Mouse (Mus musculus): ENCODE data around the gene Pcyox1.

Gene Pcyox1

GRCm38 (mm10) chr6:86370764-86371339 lies 26.1 kb downstream of the Pcyox1 start, which contains the start of gene Snrpg:
Snrpg (plus strand) TSS chr6:86371304.
- in situ Hi-C loops (cut with MboI; ENCODE audit: unreplicated experiment in 2 of 2) = loop anchor here (25.0 kb wide), 3 partner anchors 434 to 1034 kb away; partner anchors contain the start of genes Sfxn5 (in 1 of the 2) and Smyd5 (in 1 of the 2)

GRCm38 (mm10) chr6:86370093-86370713 lies 26.8 kb downstream of the Pcyox1 start:
- in situ Hi-C loops (cut with MboI; ENCODE audit: unreplicated experiment in 2 of 2) = loop anchor here (25.0 kb wide), 3 partner anchors 433 to 1033 kb away; partner anchors contain the start of genes Sfxn5 (in 1 of the 2) and Smyd5 (in 1 of the 2)

- in situ Hi-C loops (cut with MboI; ENCODE audit: unreplicated experiment in 2 of 2) = loop anchor here (5.0 to 25.0 kb wide), 5 partner anchors 34 to 1031 kb away; partner anchors contain the start of genes Tia1 (in 2 of the 2), Sfxn5 (in 1 of the 2) and Smyd5 (in 1 of the 2)
Observed at GRCm38 (mm10) chr6:86368479-86368878, 28.5 kb downstream of the Pcyox1 start.

- in situ Hi-C loops (cut with MboI; ENCODE audit: unreplicated experiment in 2 of 2) = loop anchor here (5.0 to 25.0 kb wide), 5 partner anchors 35 to 1030 kb away; partner anchors contain the start of genes Tia1 (in 2 of the 2), Sfxn5 (in 1 of the 2) and Smyd5 (in 1 of the 2)
Observed at GRCm38 (mm10) chr6:86366853-86367249, 30.1 kb downstream of the Pcyox1 start.

- in situ Hi-C loops (cut with MboI; ENCODE audit: unreplicated experiment in 2 of 2) = loop anchor here (5.0 to 25.0 kb wide), 5 partner anchors 36 to 1029 kb away; partner anchors contain the start of genes Tia1 (in 2 of the 2), Sfxn5 (in 1 of the 2) and Smyd5 (in 1 of the 2)
Observed at GRCm38 (mm10) chr6:86366125-86366852, 30.7 kb downstream of the Pcyox1 start.

GRCm38 (mm10) chr6:86365371-86366124 lies 31.4 kb downstream of the Pcyox1 start, which contains the start of gene Fam136a:
Fam136a (plus strand) TSS chr6:86365646.
- in situ Hi-C loops (cut with MboI; ENCODE audit: unreplicated experiment in 2 of 2) = loop anchor here (5.0 to 25.0 kb wide), 5 partner anchors 37 to 1028 kb away; partner anchors contain the start of genes Tia1 (in 2 of the 2), Sfxn5 (in 1 of the 2) and Smyd5 (in 1 of the 2)

- in situ Hi-C loops (cut with MboI; ENCODE audit: unreplicated experiment in 2 of 2) = loop anchor here (5.0 to 25.0 kb wide), 10 partner anchors 38 to 1027 kb away; partner anchors contain the start of genes Tia1 (in 2 of the 2), Add2 (in 1 of the 2), Sfxn5 (in 1 of the 2) and Smyd5 (in 1 of the 2)
Observed at GRCm38 (mm10) chr6:86364442-86365141, 32.4 kb downstream of the Pcyox1 start.

- in situ Hi-C loops (cut with MboI; ENCODE audit: unreplicated experiment in 2 of 2) = loop anchor here (5.0 to 25.0 kb wide), 9 partner anchors 169 to 1024 kb away; partner anchors contain the start of genes Add2 (in 1 of the 2), Sfxn5 (in 1 of the 2) and Smyd5 (in 1 of the 2)
Observed at GRCm38 (mm10) chr6:86361373-86361772, 35.6 kb downstream of the Pcyox1 start.

- in situ Hi-C loops (cut with MboI; ENCODE audit: unreplicated experiment in 2 of 2) = loop anchor here (5.0 to 25.0 kb wide), 9 partner anchors 168 to 1023 kb away; partner anchors contain the start of genes Add2 (in 1 of the 2), Sfxn5 (in 1 of the 2) and Smyd5 (in 1 of the 2)
Observed at GRCm38 (mm10) chr6:86360691-86361090, 36.3 kb downstream of the Pcyox1 start.

GRCm38 (mm10) chr6:86356956-86357355 lies 40.0 kb downstream of the Pcyox1 start:
- in situ Hi-C loops (cut with MboI; ENCODE audit: unreplicated experiment in 2 of 2) = loop anchor here (25.0 kb wide), 3 partner anchors 420 to 1020 kb away; partner anchors contain the start of genes Sfxn5 (in 1 of the 2) and Smyd5 (in 1 of the 2)

GRCm38 (mm10) chr6:86354948-86355347 lies 42.0 kb downstream of the Pcyox1 start:
- in situ Hi-C loops (cut with MboI; ENCODE audit: unreplicated experiment in 2 of 2) = loop anchor here (25.0 kb wide), 3 partner anchors 418 to 1018 kb away; partner anchors contain the start of genes Sfxn5 (in 1 of the 2) and Smyd5 (in 1 of the 2)

- in situ Hi-C loops (cut with MboI; ENCODE audit: unreplicated experiment in 2 of 2) = loop anchor here in 1 of 2 experiments (5.0 kb wide), 1 partner anchor 157 kb away; no protein-coding TSS in a partner anchor
Observed at GRCm38 (mm10) chr6:86349257-86349656, 47.7 kb downstream of the Pcyox1 start.

GRCm38 (mm10) chr6:86346063-86346462 lies 50.9 kb downstream of the Pcyox1 start:
- in situ Hi-C loops (cut with MboI; ENCODE audit: unreplicated experiment in 2 of 2) = loop anchor here in 1 of 2 experiments (5.0 kb wide), 1 partner anchor 154 kb away; no protein-coding TSS in a partner anchor

GRCm38 (mm10) chr6:86343656-86344055 lies 53.3 kb downstream of the Pcyox1 start:
- in situ Hi-C loops (cut with MboI; ENCODE audit: unreplicated experiment in 2 of 2) = no loop called here

GRCm38 (mm10) chr6:86336340-86336739 lies 60.6 kb downstream of the Pcyox1 start:
- in situ Hi-C loops (cut with MboI; ENCODE audit: unreplicated experiment in 2 of 2) = loop anchor here in 1 of 2 experiments (10.0 kb wide), 1 partner anchor 312 kb away; the partner anchor contains the start of gene Add2
